Mouse (Mus musculus) heart, adult 2 months (tissue): Measurements from ENCODE around the gene Slc25a26. TPM values are rescaled to one million over a fixed set of nuclear protein-coding genes. Genes with fewer than 3 reads are reported as not detected.

Source experiments
- DNase-seq, 2 experiments: peaks; one replicate each; pipeline ENCODE4 v3.0.0; 2021
- H3K27ac ChIP-seq: fragments of 200-600 bp; 2 replicates; pipeline ENCODE4 v1.8.1; 2022
- H3K27me3 ChIP-seq: fragments of 200-500 bp; 2 replicates; pipeline ENCODE4 v1.6.1; 2012; ENCODE audit warnings: mild to moderate bottlenecking, low read length, inconsistent platforms, mixed read lengths; ENCODE audit not compliant: control insufficient read depth, insufficient read depth
- H3K36me3 ChIP-seq: fragments of 200-500 bp; 2 replicates; pipeline ENCODE4 v1.6.1; 2012; ENCODE audit warnings: low read length, inconsistent platforms; ENCODE audit not compliant: control insufficient read depth, insufficient read depth
- H3K4me1 ChIP-seq: fragments of 200-500 bp; 2 replicates; pipeline ENCODE4 v1.6.1; 2011; ENCODE audit warnings: low read length; ENCODE audit not compliant: control insufficient read depth, insufficient read depth
- H3K4me3 ChIP-seq: fragments of 200-600 bp; 2 replicates; pipeline ENCODE4 v1.8.1; 2022
- H3K79me2 ChIP-seq: fragments of 200-500 bp; replicated peaks from 2 replicates; pipeline ENCODE4 v1.6.1; 2012; ENCODE audit warnings: mild to moderate bottlenecking, inconsistent platforms, low read length, moderate library complexity, mixed read lengths; ENCODE audit not compliant: control insufficient read depth, insufficient read depth
- H3K9ac ChIP-seq: fragments of 200-500 bp; 2 replicates; pipeline ENCODE4 v1.6.1; 2012; ENCODE audit warnings: low read depth, mild to moderate bottlenecking, control low read depth, inconsistent platforms, low read length, mixed read lengths
- CTCF ChIP-seq: fragments of 200-600 bp; IDR thresholded peaks from 2 replicates; pipeline ENCODE4 v1.8.1; 2022; ENCODE audit warnings: antibody characterized with exemption, mild to moderate bottlenecking, moderate library complexity
- EP300 ChIP-seq: fragments of 200-500 bp; IDR thresholded peaks from 2 replicates; pipeline ENCODE4 v1.6.1; 2011; ENCODE audit warnings: low read depth, low read length, control low read depth; ENCODE audit not compliant: insufficient read depth
- POLR2A ChIP-seq: fragments of 200-500 bp; IDR thresholded peaks from 2 replicates; pipeline ENCODE4 v1.6.1; 2011; ENCODE audit warnings: mild to moderate bottlenecking, low read depth, low read length, control low read depth; ENCODE audit not compliant: insufficient read depth
- WGBS: fragments of 180-500 bp; shearing (Covaris S2); methylation state at CpG from one replicate; pipeline ENCODE4 v1.1.7; 2018; 5-methylcytosine and 5-hydroxymethylcytosine counted together
- intact Hi-C: fragments of 180-260 bp; cut with DNase I; formaldehyde crosslinking; loops from one replicate; pipeline ENCODE4 v1.15.1; 2025
- polyA plus RNA-seq: library from polyadenylated mRNA; depleted of rRNA; stranded (reverse); fragments of >200 nt; gene quantifications from 2 replicates; pipeline ENCODE4 v1.2.3, GENCODE M21; 2012
- total RNA-seq, 2 experiments: library from RNA; stranded (reverse); gene quantifications; 2 replicates each; pipeline ENCODE4 v1.2.3; 2021

Gene Slc25a26
- total and polyA plus RNA-seq, 3 experiments: 18.0 to 19.2 (median 18.7) TPM

GRCm38 (mm10) chr6:94631051-94631778 lies 131.1 kb downstream of the Slc25a26 start:
- Histone ChIP-seq H3K79me2 (no peaks in the 10 kb centered on the region), H3K27me3 (no peaks in the 10 kb centered on the region), H3K4me3 (no peak overlapping the region), H3K4me1 (peaks cover 3% of the 10 kb centered on the region), H3K36me3 (no peaks in the 10 kb centered on the region), H3K27ac (0 out of 2 replicates have a peak overlapping the region, but pooled peaks have one; percentile 7), H3K9ac (no peak overlapping the region)
- intact Hi-C loops: no loop called here
- DNase-seq: no peak
- no peak for TF ChIP-seq CTCF
- no peak for TF ChIP-seq POLR2A
- TF ChIP-seq EP300: no peak
- WGBS: 64% methylated on average over 7 of the region's 7 CpGs

- H3K79me2 ChIP-seq: no peaks in the 10 kb centered on the region
- peaks cover 4% of the 10 kb centered on the region for H3K4me1 ChIP-seq
- 95% methylated on average over 6 of the region's 6 CpGs for WGBS
- H3K27me3 ChIP-seq: no peaks in the 10 kb centered on the region
- DNase-seq: no peak
- H3K4me3 ChIP-seq: no peak overlapping the region
- no peaks in the 10 kb centered on the region for H3K36me3 ChIP-seq
- H3K27ac ChIP-seq: 0 out of 2 replicates have a peak overlapping the region, but pooled peaks have one; percentile 7
- no peak overlapping the region for H3K9ac ChIP-seq
- TF ChIP-seq POLR2A (no peak), EP300 (no peak), CTCF (no peak)
- intact Hi-C loops: no loop called here
Measured at GRCm38 (mm10) chr6:94631779-94632082, 131.6 kb downstream of the Slc25a26 start.

- H3K4me3 ChIP-seq: no peak overlapping the region
- no peak overlapping the region for H3K27ac ChIP-seq
- H3K27me3 ChIP-seq: no peaks in the 10 kb centered on the region
- no peak for DNase-seq
- peaks cover 6% of the 10 kb centered on the region for H3K4me1 ChIP-seq
- intact Hi-C loops: no loop called here
- WGBS: 59% methylated on average over 4 of the region's 4 CpGs
- H3K36me3 ChIP-seq: no peaks in the 10 kb centered on the region
- H3K79me2 ChIP-seq: no peaks in the 10 kb centered on the region
- H3K9ac ChIP-seq: no peak overlapping the region
- TF ChIP-seq EP300 (no peak), CTCF (no peak), POLR2A (no peak)
Measured at GRCm38 (mm10) chr6:94634274-94634673, 134.1 kb downstream of the Slc25a26 start.

GRCm38 (mm10) chr6:94634710-94635109 lies 134.6 kb downstream of the Slc25a26 start:
- peaks cover 6% of the 10 kb centered on the region for H3K4me1 ChIP-seq
- no peak for DNase-seq
- no peaks in the 10 kb centered on the region for H3K79me2 ChIP-seq
- H3K27me3 ChIP-seq: no peaks in the 10 kb centered on the region
- no peak overlapping the region for H3K4me3 ChIP-seq
- TF ChIP-seq CTCF: no peak
- no peak for TF ChIP-seq POLR2A
- TF ChIP-seq EP300: no peak
- intact Hi-C loops: no loop called here
- no peaks in the 10 kb centered on the region for H3K36me3 ChIP-seq
- no peak overlapping the region for H3K27ac ChIP-seq
- H3K9ac ChIP-seq: no peak overlapping the region
- WGBS: 75% methylated on average over 9 of the region's 9 CpGs

GRCm38 (mm10) chr6:94635343-94635742 lies 135.2 kb downstream of the Slc25a26 start:
- H3K9ac ChIP-seq: no peak overlapping the region
- H3K36me3 ChIP-seq: no peaks in the 10 kb centered on the region
- no peaks in the 10 kb centered on the region for H3K79me2 ChIP-seq
- TF ChIP-seq EP300: no peak
- TF ChIP-seq CTCF: no peak
- TF ChIP-seq POLR2A: no peak
- intact Hi-C loops: no loop called here
- 53% methylated on average over 1 of the region's 1 CpGs for WGBS
- no peak overlapping the region for H3K27ac ChIP-seq
- peaks cover 10% of the 10 kb centered on the region for H3K4me1 ChIP-seq
- H3K27me3 ChIP-seq: no peaks in the 10 kb centered on the region
- DNase-seq: no peak
- H3K4me3 ChIP-seq: no peak overlapping the region

- H3K27ac ChIP-seq: no peak overlapping the region
- H3K79me2 ChIP-seq: no peaks in the 10 kb centered on the region
- no peak overlapping the region for H3K4me3 ChIP-seq
- no peaks in the 10 kb centered on the region for H3K36me3 ChIP-seq
- no peak for TF ChIP-seq EP300
- TF ChIP-seq POLR2A: no peak
- TF ChIP-seq CTCF: no peak
- H3K4me1 ChIP-seq: peaks cover 10% of the 10 kb centered on the region
- 51% methylated on average over 5 of the region's 5 CpGs for WGBS
- intact Hi-C loops: no loop called here
- no peak overlapping the region for H3K9ac ChIP-seq
- H3K27me3 ChIP-seq: no peaks in the 10 kb centered on the region
- no peak for DNase-seq
Measured at GRCm38 (mm10) chr6:94637024-94637434, 136.9 kb downstream of the Slc25a26 start.
